Mouse (Mus musculus) cerebellum, adult (tissue): ENCODE data around the gene Cd84.
"Not testable (repeated sequence)": the region's sequence is repeated elsewhere in the genome, so short reads cannot be mapped to it uniquely, and the experiment has no call there.

Experiments
- ATAC-seq: cut with Nextera tagmentation; 2 replicates; pipeline ENCODE4 v1.9.2; 2017; ENCODE audit warnings: mild to moderate bottlenecking, moderate library complexity, mixed read lengths; ENCODE audit not compliant: insufficient number of reproducible peaks, low FRiP score, low TSS enrichment

The Cd84 gene

DNA sequence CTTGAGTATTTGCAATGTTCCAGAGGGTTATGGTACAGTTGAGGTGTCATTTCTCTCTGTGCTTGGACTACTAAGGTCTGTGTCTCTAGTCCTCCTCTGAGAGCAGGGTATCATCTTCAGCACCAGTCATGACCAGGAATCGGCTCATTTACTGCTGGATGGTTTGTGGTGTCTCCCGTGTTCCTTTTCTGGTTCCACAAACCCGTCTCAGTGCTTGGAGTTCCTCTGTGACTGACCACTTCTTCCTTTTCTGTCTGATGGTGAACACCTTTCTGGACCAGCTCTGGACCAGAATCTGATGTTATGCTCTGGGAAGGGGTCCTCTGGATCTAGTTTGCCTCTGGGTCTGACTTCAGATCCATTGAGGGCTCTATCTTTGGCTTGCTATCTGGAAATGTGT, at the start of gene Cd84:
Gene Cd84 (plus strand): TSS at position 210 of the 400 bp plus-strand sequence.
- no peak for ATAC-seq

DNA sequence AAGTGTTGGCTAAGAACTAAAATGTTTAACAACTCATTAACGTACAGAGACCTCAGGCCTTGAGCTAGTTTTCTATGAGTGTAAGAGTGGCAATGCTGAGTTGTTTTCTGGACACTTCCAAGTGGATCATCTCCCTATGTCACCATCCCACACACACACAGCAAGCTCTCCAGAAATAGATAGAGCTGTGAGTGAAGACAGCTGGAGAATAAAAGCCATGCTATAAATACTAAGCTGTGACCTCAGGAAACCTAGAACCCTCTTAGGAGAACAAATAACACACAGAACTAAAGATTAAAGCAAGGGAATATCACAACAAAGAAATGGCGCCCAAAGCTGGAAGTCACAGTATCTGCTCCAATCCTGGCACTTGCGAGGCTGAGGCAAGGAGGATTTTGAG, 48.0 kb upstream of the Cd84 start:
- ATAC-seq: no peak

DNA sequence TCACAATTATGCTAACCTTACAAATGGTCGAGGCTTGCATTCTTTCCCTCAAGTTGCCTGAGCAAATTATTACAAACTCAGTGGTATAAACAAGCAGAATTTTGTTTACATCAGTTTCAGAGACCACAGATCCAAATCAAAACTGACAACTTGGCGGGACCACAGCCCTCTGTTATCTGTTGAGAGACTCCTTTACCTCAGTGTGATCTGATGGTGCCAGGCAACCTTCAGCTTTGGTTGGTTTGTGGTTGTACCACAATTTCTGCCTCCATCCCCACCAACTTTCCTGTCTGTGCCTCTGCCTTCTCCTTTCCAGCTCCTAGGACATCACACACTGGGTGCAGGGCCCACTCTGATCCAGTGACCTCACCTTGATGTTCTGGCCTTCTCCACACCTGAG, 43.3 kb upstream of the Cd84 start:
- no peak for ATAC-seq

DNA sequence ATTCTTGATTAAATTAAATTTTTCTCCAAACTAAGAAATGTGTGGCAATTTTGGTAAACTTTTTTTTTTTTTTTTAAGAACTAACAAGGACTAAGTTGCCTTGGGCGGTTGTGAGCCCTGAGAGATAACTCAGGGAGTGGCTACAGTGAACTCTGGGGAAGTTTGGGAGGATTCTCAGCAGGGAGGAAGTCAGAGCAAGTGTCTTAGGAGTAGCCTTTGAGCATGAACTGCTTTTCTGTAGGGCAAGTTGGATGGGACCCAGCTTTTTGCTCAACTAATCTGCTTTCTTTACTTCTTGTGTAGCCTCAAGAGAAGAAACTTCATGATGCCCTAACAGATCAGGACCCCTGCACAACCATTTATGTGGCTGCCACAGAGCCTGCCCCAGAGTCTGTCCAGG, 41.7 kb upstream of the Cd84 start:
- no peak for ATAC-seq

DNA sequence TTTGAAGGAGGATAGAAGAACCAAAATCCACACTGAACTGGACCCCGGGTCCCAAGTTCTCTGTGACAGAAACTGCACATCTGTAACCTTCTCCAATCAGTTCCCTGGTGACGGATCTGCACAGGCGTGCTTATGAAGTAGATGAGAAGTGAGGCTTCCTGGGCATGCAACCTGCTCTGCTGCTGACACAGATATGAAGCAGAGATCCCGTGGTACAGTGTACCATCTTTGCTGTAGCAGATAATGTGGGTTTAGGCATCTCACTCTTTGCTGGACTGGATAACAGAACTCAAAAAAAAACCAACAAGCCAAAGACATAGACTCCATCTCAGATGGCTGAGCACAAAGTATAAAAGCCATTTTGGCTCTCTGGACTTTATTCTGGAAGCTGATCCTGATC, 39.8 kb upstream of the Cd84 start:
- no peak for ATAC-seq

DNA sequence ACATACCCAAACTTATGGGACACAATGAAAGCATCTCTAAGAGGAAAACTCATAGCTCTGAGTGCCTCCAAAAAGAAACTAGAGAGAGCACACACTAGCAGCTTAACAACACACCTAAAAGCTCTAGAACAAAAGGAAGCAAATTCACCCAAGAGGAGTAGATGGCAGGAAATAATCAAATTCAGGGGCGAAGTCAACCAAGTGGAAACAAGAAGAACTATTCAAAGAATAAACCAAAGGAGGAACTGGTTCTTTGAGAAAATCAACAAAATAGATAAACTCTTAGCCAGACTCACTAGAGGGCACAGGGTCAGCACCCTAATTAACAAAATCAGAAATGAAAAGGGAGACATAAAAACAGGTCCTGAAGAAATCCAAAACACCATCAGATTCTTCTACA, 28.4 kb upstream of the Cd84 start:
- ATAC-seq: not testable (repeated sequence)

- ATAC-seq: peak; percentile 90
Measured at GRCm38 (mm10) chr1:171815545-171816439, 23.7 kb upstream of the Cd84 start.

DNA sequence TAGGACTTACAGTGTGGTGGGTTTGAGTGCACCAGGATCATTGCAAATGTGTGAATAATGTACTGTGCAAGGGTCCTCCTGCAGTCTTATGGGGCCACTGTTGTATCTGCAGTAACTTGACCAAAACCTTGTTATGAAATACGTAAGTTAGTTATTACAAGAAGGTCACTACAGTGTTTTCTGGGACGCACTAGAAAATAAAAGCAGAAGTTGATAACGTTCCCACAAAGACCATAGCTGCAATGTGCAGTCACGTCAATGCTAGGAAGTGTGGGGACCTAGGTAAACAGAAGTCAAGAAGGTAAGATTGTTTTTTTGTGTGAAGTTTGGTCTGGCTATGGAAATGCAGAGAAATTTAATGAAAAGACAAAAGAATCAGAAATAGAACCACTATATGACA, 22.5 kb upstream of the Cd84 start:
- no peak for ATAC-seq

GRCm38 (mm10) chr1:171821331-171821730, 18.2 kb upstream of the Cd84 start:
- no peak for ATAC-seq

DNA sequence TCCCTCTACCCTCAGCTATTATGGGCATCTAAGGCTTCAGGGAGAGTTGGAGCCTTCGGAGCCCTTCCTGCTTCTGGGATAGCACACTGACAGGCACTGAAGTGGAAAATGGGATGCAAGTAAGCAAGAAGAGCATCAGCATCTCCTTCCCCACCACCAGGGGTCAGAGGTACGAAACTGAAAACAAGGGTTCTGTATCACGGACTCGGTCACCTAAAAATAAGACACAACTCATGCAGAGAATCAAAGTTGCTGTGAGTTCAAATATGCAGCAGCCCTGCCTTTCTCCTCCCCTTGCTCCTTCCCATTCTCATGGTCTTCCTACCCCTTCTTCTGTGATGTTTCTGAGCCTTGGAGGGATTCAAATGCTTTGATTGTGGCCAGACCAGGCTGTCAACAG, 14.0 kb upstream of the Cd84 start:
- ATAC-seq: no peak

DNA sequence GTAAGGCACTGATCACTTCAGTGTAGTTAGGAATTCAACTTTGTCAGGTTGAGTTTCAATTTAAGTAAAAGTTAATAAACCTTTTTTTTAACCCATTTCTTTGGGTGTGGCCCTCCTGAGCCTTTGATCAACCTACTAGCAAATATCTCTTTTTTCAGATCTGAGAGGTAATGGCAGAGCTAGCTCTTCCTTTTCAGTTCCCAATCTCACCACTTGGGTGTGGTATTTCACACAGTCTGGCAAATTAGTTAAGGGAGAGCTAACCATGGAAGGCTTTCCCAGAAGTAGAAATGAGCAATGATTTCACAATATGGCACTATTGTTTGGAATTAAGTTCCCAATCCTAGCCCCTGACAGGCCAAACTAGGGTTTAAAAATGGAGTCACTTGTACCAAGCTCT, 13.3 kb upstream of the Cd84 start:
- ATAC-seq: no peak

DNA sequence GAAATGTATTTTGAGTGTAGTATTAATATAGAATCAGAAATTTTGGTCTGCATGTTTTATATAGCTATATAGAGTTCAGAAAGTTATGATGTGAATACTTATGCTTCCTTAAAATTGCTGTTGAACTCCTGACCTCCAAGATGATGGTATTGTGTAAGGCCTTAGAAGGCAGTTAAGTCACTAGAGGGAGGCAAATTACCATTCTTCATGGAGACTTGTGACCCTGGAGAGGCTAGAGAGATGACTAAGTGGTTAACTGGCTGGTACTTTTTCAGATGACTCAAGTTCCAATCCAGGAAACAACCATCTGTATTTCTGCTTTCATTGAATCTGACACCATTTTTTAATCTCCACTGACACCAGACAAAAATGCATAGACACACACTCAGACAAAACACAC, 11.8 kb upstream of the Cd84 start:
- ATAC-seq: no peak

- ATAC-seq: no peak
Measured at GRCm38 (mm10) chr1:171840450-171841023, 1.0 kb downstream of the Cd84 start.

- no peak for ATAC-seq
Measured at GRCm38 (mm10) chr1:171845035-171845754, 5.7 kb downstream of the Cd84 start.

DNA sequence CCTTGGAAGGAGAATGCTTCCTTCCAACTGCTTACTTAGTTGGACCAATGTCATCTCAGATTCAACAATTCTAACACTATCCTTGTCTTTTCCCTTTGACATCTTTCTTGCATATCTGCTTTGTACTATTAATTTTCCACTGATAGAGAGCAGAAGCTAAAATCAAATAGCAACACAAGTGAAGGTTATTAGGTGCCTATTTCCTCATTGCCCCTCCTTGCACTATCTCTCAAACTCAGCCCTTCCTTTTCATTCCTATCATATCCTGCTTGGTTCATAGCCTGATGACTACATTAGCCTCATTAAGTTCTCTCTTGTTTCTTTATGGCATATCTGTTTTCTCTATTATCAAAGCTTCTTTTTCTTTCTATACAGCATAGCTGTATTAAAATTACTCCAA, 8.7 kb downstream of the Cd84 start:
- ATAC-seq: no peak

DNA sequence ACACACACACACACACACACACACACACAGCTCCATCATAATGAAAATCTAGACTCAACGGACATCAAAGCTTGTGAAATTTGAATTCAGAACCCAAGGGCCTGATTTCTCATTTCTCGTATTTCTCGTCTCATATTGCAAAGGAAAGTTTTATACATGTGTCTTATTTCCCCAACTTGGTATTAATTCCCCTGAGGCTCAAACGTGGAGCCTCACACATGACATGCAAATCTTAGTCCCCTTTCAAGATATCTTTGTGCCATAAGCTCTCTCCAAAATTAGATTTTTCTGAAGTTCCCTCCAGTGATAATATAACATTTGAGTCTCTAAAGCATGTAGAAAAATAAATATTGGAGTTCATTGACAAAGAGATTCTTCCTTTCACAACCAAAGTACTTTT, 9.3 kb downstream of the Cd84 start:
- no peak for ATAC-seq

DNA sequence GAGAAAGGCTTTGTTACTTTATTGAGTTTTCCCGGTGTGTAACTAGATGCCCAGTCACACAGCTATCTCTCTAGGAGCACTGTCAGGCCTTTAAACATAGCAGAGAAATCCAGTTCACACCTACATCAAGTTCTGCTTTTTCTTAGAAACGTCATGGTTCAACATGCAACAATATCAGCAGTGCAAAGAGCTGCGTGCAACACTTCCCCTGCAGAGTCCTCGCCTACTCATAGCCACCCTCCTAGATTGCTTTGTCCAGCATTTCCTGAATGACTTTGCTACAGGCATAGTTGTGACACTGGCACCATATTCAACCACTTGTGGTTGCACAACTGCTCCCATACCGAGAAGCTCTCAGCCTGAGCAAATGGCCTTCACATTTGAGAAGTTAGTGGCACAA, 10.0 kb downstream of the Cd84 start:
- ATAC-seq: no peak

DNA sequence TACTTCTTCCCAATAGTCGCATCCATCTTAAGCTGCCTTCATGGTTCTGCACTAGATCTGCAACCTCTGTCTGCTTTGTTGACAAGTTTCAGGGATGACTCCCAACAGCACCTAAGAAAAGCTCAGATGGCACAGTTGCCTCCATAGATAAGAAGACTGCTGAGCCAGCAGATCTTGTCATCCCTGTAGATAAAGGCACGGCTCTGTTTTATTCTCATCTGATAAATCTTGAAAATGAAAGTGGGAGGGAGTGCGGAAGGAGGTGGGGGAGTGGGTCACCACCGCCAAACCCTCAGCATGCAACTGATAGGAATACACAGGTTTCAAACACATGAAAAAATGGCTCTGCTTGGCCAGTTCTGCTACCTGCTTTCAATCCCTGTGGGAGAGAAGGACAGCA, 26.0 kb downstream of the Cd84 start:
- ATAC-seq: no peak

- ATAC-seq: no peak
Measured at GRCm38 (mm10) chr1:171886989-171887388, 47.5 kb downstream of the Cd84 start.

- ATAC-seq: not testable (repeated sequence)
Measured at GRCm38 (mm10) chr1:171895364-171895763, 55.9 kb downstream of the Cd84 start, which contains the start of gene Gm10521. TSS of gene Gm10521 (plus strand) at chr1:171895664.

GRCm38 (mm10) chr1:171904011-171904410, 64.5 kb downstream of the Cd84 start:
- ATAC-seq: no peak
